Mouse (Mus musculus): Measurements from ENCODE around the gene Gm10272.

DNA sequence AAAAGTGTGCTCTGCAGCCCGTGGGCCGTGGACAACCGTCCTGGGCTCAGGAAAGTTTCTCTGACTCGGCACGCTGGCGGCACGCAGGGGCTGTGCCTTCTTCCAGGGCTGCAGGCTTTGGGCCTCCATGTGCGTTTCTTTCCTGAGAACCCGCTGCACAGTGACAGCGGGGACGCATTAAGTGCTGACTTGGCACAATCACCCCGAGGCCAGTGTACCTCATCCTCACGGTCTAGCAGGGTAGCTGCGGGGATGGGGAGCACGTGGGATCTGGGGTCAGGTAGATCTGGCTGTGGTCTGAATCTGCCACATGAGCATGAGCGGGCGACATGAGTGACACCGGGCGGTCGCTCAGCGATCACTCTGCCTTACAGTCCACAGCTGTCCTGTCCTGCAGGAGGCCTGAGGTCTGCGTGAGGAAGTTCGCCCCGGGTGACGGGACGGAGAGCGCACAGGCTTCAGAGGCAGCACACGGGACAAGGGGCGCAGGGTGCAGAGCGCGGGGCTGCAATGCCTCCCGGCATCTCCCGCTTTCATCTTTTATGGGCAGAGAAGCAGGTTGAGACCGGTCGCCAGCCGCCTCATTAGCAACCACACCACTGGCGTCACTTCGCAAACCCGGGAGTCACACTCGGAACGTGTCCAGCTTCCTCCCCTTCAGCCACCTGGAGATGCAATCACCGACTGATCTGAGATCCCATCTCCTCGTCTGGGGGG lies 42.3 kb upstream of the Gm10272 start:
- TF ChIP-seq CTCF (IDR thresholded peaks at IDR 0.05; ENCODE audit: borderline replicate concordance, insufficient read depth, low read depth, low read length) (no peak), POLR2A (IDR thresholded peaks at IDR 0.05; ENCODE audit: borderline replicate concordance, insufficient read depth, low read length) (no peak)

Measured in cerebellum, adult 2 months (tissue).